Mouse (Mus musculus): ENCODE data around the gene Syne3.

The Syne3 gene

DNA sequence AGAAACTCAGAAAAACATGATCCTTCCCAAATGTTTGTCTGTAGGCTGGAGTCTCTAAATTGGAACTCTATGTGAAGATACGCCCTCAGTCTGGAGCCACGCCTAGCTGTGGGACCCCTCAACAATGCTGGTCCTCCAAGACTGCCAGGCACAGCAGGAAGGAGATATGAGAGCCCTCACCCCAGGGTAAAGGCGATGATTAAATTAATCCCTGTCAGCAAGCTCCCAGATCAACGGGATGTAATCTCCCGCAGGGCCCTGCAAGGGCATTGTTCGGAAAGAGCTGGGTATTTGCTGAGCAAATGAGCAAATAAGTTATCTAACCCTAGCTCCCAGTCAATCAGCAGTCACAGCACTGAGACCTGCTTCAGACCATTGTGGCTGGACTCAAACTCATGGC lies 11.1 kb downstream of the Syne3 start:
- no peak for DNase-seq

DNA sequence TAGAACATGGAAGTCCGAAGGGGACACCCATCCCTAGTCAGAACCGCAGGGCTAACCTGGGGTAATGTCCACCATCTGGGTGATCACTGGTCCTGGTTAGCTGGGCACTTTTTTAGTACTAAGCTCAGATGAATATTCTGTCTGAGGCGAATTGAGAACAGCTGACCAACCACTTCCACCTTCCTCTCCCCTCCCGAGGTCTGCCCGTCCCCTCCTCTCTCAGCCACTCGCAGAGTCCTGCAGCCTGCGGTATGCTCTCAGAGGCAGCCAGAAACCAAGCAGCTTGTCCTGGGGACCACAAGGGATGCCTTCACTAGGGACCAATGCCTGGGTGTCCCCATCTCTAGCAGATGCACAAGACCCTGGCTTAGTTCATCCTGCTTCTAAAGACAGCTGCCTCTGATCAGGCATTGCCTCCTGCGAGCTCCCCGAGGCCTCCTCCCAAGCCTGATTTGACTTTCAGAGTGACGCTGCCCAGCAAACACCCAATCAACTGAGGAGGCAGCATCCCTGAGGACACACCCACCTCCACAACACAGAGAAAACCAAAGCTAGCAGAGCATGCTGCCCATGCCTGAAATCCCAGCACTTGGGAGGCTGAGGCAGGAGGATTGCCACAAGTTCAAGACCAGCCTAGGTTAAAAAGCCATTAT lies 11.8 kb downstream of the Syne3 start:
- DNase-seq: no peak

DNA sequence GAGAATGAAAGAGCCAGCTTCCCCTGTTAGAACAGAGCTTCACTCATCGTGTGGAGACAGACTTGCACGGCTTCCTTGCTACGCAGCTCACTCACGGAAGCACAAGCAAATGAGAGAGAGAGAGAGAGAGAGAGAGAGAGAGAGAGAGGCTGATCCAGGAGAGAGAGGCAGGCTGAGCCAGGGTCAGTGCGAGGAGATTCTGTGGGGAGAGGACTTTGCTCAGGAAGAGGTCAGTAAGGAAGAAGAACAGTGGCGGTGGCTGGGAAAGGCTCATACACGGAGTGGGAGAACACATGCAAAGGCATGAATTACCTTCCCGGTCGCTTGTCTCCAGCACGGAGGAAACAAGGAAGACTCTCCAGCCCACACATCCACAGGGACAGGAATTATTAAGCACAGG lies 12.4 kb downstream of the Syne3 start:
- no peak for DNase-seq

DNA sequence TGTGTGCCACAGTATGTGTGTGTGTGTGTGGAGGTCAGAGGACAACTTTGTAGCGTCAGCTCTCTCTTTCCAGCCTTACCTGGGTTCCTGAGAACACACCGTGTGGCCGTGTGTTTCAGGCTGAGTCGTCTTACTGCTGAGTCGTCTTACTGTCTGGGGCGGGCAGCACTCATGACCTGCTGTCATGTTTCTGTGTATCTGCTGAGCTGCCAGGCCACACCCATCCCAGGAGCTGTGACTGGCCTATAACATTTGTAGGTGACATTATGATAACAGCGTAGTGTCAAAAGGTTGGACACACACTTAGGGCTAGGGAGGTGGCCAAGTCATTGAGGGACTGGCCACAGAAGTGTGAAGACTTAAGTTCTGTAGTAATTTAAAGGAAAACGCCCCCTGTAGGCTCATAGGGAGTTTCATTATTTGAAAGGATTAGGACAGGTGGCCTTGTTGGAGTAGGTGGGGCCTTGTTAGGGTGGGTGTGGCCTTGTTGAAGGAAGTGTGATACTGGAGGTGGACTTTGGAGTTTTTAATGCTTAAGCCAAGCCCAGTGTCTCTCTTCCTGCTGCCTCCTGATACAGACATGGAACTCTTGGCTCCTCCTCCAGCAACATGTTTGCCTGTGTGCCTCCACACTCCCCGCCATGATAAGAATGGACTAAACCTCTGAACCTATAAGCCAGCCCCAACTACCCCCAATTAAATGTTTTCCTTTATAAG lies 13.4 kb downstream of the Syne3 start:
- DNase-seq: no peak

DNA sequence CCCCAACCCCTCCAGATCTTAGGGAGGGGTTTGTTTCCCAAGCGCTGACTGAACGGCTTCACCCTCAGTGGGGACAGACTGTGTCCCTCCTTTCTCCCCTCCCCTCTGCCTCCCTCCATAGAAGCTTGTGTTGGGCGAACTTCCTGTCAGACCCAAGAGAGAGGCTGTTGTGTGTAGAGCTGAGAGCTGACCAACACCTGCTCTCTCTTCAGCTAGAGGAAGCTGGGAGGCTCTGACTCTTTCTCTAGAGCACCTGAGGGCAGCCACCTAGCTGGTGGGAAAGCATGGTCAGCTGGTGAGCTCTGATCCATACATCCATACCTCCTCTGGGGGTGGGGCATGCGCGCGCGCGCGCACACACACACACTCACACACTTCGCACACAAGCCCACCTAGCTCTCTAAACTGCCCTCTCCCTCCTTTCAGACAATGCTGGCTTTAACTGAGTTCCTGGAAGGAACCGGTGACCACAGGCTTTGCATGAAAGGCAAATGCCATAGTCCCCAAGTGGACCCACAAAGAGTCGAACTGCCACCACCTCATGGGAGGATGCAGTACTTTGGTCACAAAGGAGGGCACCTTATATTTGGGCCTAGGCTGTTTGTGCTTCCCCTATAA lies 14.2 kb downstream of the Syne3 start:
- no peak for DNase-seq

DNA sequence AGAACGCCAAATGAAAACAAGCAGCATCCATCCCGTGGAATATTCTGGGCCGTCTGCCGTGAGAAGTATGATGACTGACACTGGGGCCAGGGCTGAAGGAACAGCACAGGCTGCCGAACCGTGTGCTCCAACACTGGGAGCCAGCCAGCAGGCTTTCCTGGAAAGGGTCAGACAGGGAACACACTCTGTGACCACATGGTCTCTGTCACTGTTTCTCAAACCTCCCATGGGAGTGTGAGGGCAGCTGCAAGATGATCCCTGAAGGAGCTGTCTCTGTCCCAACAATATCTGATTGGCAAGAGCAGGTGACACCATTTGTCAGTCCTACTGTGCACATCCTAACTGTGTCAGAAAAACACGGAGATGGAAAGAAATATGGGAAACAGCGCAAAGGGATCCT lies 16.8 kb downstream of the Syne3 start:
- no peak for DNase-seq

DNA sequence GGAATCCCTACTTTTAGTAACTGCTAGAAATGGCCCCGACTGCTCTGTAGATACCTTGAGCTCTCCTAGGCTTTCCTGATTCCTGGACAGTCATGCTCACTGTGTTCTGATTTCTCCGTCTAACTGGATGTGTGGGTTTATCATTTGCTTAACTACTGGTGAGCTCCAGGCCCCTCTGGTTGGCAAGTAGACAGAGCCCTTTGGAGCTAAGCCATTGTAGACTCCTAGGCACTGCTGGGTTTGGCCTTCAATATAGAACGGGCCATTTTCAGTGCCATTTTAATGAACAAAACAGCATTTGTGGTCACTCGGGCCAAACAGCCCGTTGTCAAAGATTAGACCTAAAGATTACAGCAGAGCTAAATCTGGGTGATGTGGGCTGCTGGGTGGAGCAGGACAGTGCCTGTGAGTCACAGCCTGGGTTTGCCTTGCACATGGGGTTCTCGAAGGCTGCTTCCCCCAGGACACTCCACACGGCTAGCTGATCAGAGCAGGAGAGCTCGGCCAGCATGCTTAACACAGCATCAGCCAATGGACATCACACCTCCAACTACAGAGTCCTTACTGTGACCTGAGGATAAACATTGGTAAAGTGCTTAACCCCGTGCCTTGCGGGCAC lies 17.4 kb downstream of the Syne3 start:
- no peak for DNase-seq

DNA sequence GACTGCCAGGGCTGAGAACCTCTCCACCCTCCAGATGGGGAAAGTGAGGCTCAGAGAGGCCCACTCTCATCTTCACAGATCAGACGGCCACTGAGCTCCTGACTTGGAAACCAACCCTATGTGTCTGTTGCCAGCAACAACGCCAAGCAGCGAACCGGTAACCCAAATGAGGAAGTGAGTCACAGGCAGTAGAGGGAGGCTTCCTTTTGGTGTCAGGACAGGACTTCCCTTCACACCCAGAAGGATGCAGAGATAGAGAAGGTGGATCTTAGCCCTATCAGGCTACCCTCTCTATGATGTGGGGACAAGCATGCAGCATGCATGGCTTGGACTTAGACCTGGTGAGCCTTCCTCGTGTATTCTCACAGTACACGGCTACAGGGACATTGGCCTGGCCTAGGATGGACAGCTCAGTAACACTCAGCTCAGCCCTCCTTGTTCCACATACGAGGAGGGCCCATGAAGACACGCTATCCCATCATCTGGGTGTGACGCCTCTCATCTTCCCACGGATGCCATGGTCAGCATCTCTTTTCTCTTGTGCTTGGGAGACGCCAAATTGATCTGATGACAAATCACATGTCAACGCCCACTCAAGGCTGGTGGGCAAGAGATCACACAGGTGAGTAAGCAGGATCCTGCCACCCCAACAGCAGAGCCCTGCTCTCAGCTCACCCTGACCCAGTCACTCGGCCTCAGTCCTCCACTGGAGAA lies 18.7 kb downstream of the Syne3 start:
- no peak for DNase-seq

DNA sequence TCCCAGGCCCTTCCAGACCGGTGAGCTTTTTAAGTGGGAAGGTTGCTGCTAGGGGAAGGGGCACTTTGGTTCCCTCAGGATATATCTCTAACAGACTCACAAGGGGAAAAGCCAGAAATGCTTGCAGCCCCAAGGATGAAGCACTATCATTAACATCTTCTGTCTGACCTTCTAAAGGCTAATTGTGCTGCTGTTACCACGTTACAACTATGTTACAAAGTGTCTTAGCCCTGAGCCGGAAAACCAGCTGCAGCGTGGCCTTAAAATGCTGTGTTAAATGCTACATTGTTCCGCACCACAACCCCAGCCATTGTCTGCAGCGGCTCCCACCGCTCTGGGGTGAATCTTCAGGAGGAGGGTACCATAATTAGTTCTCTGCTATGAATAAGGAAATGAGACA lies 21.7 kb downstream of the Syne3 start:
- DNase-seq: no peak

DNA sequence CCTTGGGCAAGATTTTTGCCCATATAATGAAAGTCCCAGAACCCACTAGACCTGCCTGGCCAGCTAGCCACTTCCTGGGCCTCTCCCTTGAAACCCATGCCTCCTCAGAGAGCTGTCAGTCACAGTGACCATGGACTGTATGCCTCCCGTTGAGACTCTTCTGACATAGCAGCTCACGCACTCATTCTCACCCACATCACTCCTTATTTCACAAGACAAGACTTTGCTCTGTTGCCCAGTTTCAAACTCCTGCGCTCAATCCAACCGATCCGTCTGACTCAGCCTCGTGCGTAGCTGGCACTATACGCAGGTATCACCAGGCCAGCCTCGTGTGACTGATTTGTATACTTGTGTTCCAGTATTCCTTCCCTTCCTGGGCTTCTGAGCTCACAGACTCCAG lies 22.8 kb downstream of the Syne3 start:
- DNase-seq: no peak

DNA sequence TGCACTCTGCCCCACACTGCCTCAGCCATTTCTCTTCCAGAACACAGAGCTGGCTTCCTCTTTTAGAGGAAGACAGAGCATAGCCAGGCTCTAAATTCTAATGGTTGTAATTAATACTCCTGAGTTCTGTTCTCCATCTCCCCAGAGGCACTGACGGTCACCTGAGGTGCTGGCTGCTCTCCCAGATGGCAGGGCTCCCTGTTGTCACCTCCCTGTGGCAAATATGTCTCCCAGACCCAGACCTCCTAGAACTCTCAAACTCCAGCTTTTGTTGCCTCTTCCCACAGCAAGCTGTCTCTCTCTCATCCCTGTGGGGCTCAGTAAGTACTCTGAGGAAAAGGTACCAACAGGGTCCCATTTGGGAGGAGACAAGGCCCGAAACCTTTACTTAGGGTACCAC lies 23.6 kb downstream of the Syne3 start:
- no peak for DNase-seq

DNA sequence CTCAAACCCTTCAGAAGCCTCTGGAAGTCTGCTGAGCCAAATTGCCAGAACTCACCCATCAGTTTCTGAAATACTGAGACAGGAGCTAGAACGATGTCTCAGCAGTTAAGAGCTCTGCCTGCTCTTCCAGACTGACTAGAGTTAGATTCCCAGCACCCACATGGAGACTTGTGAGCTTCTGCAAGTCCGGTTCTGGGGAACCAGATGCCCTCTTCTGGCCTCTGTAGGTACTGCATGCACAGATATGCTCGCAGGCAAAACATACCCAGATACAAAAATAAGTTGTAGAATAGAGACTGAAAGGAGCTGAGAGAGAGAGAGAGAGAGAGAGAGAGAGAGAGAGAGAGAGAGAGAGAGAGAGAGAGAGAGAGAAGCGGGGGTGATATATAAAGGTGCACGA lies 24.5 kb downstream of the Syne3 start:
- no peak for DNase-seq

DNA sequence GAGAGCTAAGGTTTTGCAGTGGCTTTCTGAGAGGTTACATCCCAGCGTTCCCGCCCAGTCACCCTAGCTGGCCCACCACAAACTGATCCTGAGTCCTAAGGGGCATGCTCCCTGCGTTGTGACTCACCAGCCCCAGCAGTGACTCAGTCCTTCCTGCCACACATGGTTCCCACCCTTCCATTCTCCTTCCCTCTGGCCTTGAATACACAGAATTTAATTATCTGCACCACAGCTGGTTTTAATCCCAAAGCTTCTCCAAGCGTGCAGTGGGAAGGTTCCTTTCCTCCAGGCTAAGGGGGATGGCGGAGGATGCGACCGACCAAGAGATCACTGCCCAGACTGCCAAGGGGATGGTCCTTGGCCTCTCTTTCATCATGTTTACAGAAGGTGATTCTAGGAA lies 26.1 kb downstream of the Syne3 start:
- no peak for DNase-seq

DNA sequence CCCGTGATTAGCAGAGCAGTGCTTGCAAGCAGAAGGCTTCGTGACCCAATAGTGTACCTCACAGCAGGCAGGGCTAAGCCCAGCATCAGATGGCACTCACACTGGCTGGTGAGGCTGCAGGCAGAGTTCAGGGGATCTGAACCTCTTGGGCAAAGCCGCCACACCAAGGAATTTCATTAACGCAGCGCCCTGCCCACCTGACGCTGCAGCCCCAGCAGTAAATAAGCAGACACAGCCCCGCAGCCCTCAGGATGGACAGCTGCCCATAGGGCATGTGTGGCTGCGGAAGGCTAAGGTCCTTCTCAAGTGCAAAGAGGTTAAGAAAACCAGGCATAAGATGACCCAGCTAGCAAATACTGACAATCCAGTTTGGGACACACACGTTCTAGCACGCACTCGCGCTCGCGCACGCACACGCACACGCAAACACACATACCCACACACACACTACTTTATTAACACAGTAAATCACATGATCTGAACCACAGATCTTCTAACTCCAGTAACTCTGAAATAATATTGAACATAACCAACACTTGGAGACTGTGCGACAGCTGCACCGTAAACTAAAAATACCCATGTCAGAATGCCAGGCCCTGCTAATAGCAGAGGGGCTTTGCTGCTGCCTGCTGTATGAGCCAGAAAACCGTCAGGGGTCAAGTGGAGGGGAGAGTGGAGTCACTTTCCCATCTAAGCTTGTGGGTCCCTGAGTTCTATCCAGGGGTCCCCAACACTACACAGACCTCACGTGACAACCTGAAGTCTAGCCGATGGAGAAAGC lies 30.5 kb downstream of the Syne3 start:
- DNase-seq: no peak

DNA sequence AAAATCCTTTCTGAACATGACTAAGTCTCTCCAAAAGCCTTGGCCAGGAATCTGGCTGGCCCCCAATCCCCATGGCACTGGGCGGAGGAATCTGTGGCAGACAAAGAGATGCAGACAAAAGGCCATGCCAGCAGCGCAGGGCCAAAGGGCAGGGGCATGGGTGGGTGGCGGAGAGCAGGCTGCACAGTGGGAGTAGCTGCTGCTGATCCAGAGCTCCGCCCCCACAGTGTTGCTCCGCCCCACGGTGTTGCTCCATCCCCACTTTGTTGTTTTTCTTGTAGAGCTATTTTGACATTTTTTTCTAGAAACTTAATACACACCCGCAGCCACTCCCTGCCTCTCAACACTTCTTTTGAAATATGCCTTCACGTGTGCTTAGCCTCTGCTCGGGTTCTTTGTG lies 31.2 kb downstream of the Syne3 start:
- no peak for DNase-seq

DNA sequence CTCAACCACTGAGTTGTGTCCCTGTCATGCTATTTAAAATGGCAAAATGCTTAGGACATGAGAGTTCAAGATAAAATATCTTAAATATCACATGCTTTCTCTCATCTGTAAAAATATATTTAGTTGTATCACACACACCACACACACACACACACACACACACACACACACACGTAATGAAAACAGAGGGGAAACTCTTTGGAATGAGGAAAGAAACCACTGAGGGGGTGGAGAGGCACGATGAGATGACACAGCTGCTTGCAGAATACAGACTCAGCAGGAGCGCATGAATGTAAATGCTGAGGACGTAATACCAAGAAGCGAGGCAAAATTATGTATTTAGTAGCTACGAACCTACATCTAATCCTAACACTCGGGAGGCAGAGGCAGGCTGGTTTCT lies 32.7 kb downstream of the Syne3 start:
- no peak for DNase-seq

DNA sequence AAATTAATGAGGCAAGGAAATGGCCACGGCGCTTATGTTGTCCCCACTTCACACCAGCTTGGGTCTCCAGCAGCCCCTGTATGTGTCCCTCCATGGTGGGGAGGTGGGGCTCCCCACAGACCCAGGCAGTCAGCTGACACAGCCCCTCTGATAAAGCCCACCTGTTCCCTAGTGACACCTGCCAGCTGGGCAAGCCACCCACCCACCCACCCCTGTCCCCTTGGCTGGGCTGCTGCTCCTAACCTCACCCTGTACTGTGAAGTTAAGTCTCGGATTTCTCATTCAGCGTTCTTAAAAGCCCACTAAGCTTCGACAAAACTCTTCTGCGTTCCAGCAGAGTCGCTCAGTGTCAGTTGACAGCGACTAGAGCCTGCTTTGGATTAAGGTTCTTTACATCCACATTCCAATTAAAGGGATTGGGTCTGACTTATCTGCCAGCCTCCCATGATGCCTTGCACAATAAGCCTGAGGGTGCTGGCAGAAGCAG lies 33.2 kb downstream of the Syne3 start:
- no peak for DNase-seq

DNA sequence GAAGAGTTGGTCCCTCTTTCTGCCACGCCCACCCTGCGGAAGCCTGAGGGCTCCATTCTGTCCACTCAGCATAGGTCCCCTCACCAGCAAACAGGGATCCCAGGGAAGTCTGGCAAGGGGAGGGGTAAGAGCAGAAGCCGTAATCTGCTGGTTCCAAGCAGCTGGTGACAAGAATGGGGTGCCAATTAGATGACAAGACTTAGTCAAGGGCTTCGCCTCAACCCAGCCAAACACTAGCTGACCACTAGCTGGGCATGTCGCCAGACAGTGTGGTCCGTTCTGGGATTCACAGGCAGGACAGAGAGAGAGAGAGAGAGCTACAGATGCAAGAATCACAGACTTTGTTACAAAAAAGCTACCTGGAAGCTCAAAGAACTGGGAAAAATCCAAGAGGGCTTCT lies 36.7 kb downstream of the Syne3 start:
- no peak for DNase-seq

DNA sequence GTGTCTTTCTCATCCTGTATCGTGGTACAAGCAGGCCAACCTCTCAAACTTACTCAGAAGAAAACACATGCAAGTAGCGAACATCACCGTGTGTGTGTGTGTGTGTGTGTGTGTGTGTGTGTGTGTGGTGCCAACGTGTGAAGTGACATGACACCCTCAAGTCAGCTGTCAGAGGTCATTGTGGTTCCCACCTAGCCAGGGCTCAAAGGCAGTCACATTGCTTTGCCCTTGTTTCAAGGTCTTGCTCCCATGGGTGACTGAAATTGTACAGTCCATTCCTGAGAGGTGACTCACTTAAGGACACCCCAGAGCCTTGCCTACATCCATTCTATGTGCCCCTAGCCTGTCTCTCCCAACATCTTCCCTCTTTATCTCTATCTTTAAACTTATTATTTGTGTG lies 40.0 kb downstream of the Syne3 start:
- no peak for DNase-seq

DNA sequence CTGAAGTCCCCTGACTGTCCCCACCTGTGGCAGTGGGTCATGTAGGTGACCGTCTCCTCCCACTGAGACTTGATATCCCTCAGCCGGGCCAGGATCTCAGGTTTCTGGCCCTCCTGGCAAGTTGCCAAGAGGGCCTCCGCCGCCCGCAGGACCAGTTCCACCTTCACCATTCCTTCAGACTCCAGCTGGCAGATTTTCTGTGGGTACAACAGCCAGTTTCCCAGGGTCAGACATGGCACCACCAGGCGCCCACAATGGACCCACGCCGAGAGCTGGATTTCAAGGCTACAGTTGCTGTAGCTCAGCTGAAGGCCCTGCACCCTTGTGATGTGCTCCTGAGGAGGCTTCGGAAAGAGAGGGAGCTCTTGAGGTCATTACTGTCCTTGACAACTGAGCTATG lies 40.4 kb downstream of the Syne3 start:
- DNase-seq: no peak

DNA sequence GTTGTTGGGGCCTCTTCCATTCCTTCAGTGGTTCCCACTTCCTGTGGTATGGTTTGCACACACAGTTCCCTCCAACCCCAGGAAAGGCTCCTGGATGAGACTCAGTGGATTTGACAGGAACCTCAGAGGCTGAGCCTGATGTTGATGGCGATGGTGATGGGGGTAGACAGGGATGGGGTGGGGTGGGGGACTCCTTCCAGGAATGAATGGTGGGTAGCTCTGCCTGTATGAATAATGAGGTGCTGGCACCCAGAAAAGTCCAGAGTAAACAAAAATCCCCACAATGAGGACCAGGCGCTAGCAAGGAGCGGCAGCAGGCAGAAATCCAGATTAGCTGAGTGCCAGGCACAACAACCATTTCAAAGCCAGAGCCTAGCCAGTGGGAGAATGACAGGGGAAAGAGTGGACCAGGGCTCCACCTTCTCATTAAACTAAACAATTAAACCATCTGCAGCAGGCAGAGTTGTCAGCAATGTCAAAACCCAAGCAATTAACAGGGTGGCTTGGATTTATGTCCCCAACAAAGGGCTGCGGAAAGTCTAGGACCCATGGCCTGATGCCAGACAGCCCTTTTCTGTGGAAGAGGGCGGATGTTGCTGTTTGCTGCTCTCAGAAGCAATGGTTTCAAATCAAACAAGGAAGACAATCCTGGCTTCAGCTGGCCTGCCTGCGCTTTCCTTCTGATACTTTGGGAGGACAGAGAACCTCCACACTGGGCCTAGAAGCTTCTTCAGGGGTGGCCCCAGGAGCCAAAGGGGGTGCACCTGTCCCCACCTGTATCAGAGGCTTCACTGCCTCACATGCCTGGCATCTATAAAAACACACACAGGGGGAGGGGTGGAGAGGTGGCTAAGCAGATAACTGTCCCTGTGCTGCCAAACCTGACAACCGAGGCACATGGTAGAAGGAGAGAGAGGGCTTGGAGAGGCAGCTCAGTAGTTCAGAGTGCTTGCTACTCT lies 44.4 kb downstream of the Syne3 start:
- no peak for DNase-seq

All from right cerebral cortex, postnatal 14 days (tissue).